Mouse (Mus musculus): ENCODE data around the gene Gm3264. TPM values are rescaled to one million over a fixed set of nuclear protein-coding genes. Genes with fewer than 3 reads are reported as not detected.
A peak's percentile ranks its signal among the peaks of the same experiment; 100 is the strongest.
"Not testable (repeated sequence)": the region's sequence is repeated elsewhere in the genome, so short reads cannot be mapped to it uniquely, and the experiment has no call there.

Gene Gm3264
- 0.60 and 1.9 TPM in 2 replicates for polyA plus RNA-seq (2016; fragmentation: Nextera tagmentation; extraction: Ambion mirVana)

DNA sequence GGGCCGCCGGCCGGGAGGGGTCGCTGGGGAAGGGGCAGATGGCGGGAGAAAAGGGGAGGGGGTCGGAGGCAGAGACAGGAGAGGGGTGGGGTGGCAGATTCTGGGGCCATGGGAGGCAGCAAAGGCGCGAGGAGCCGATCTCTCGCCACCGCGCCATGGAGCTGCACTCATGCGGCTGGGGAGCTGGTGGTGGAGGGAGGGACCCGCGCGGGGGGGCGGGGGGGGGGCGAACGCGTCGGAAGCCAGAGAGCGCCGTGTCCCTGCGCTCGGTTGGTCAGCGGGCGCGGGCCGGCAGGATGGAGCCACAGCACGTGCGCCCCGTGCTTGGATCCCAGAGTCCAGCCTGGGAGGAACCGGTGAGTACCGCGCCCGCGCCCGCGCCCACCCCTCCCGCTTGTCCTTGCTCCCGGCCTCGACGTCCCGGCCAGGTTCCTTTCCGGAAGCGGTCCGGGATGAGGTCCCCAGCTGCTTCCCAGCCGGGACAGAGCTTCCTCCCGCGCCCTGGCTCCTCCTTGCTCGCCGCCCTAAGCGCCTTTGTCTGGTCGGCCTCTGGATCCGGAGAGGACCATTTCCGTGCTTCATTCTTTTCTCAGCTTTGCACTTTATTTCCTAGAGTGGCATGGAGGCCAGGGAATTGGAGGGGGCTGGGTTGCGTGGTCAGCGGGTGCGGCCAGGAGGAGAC, at the start of gene Gm3264:
TSS of gene Gm3264 (plus strand) at position 278 of the 682 bp plus-strand sequence.
- H3K4me2 ChIP-seq (replicated peaks) = peak within 1 kb of the TSS; percentile 56

DNA sequence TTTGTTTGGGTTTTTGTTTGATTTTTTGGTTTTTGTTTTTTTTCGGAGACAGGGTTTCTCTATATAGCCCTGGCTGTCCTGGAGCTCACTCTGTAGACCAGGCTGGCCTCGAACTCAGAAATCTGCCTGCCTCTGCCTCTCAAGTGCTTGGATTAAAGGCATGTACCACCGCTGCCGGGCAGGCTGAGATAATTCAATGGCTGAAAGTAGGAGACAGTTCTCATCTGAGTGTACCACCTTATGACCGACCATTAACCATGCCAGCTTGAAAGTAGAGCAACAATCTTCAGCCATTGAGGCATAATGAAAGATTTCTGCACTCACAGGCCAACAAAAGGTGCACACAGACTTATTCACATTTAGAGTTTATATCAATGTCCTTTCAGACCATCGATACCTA, 49.0 kb upstream of the Gm3264 start:
- not testable (repeated sequence) for ATAC-seq (ENCODE audit: low FRiP score, low read depth); H3K9ac ChIP-seq (replicated peaks); H3K4me3 ChIP-seq; H3K27ac ChIP-seq (replicated peaks); H3K27me3 ChIP-seq; H3K4me2 ChIP-seq (replicated peaks); H3K4me1 ChIP-seq; H3K36me3 ChIP-seq; H3K9me3 ChIP-seq
- 78% methylated on average over 6 of the region's 6 CpGs for WGBS

More for the DNA sequence above, at the start of gene Gm3264:
- not testable (repeated sequence) for H3K36me3 ChIP-seq; H3K9me3 ChIP-seq; H3K27ac ChIP-seq (replicated peaks); H3K27me3 ChIP-seq; ATAC-seq (ENCODE audit: low FRiP score, low read depth); H3K4me1 ChIP-seq
- WGBS = 6% methylated on average over 38 of the region's 59 CpGs
- peak within 1 kb of the TSS; percentile 44 for H3K4me3 ChIP-seq
- H3K9ac ChIP-seq (replicated peaks) = peak within 1 kb of the TSS; percentile 46; the same call in 1 of the 2 replicates

DNA sequence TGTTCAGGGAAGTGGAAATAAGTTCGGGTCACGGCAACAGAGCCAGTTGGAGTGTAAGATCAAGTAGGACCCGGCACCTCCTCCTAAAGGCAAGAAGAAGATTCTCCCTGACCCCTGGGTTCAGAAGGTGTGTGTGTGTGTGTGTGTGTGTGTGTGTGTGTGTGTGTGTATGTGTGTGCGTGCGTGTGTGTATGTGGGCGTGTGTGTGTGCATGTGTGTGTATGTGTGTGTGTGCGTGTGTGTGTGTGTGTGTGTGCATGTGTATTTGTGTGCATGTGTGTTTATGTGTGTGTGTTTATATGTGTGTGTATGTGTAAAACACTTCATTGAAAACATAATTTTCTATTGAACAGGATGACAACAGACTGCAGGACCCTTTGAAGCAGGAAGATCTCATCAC, 33.4 kb upstream of the Gm3264 start:
- H3K9ac ChIP-seq (replicated peaks); H3K27ac ChIP-seq (replicated peaks); ATAC-seq (ENCODE audit: low FRiP score, low read depth); H3K36me3 ChIP-seq; H3K4me1 ChIP-seq; H3K4me3 ChIP-seq; H3K4me2 ChIP-seq (replicated peaks); H3K27me3 ChIP-seq; H3K9me3 ChIP-seq: not testable (repeated sequence)
- WGBS = 90% methylated on average over 4 of the region's 7 CpGs

DNA sequence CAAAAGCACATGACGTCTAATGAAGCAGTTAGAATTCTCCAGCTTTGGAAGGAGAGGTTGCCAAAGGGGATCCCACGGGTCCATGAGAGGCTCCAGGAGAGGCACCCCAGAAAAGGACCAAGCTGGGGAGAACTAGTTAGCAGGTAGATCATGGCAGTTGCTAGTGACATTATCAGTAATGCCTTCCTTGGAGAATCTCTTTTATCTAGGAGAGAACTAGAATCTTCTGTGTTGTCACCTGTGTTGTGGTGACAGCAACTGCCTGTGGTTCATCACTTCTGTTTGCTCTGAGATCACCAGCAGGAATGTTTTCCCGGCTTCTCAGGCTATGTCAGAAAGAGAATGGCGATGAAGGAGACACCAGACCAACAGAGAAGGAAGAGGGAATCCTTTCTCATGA, 17.6 kb upstream of the Gm3264 start, which contains the start of gene Gm3269:
TSS of gene Gm3269 (plus strand) at position 301 of the 400 bp plus-strand sequence.
- H3K9ac ChIP-seq (replicated peaks); H3K4me3 ChIP-seq; H3K4me2 ChIP-seq (replicated peaks); H3K27me3 ChIP-seq; H3K4me1 ChIP-seq; ATAC-seq (ENCODE audit: low FRiP score, low read depth); H3K36me3 ChIP-seq; H3K9me3 ChIP-seq; H3K27ac ChIP-seq (replicated peaks): not testable (repeated sequence)
- WGBS = no CpG with 5 or more reads among the region's 4 CpGs

DNA sequence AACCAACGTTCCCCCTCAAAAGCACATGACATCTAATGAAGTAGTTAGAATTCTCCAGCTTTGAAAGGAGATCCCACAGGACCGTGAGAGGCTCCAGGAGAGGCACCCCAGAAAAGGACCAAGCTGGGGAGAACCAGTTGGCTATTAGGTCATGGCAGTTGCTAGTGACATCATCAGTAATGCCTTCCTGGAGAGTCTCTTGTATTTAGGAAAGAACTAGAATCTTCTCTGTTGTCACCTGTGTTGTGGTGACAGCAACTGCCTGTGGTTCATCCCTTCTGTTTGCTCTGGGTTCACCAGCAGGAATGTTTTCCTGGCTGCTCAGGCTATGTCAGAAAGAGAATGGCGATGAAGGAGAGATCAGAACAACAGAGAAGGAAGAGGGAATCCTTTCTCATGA, 36.7 kb downstream of the Gm3264 start, which contains the start of gene Gm3278:
TSS of gene Gm3278 (plus strand) at position 301 of the 400 bp plus-strand sequence.
- H3K36me3 ChIP-seq; ATAC-seq (ENCODE audit: low FRiP score, low read depth); H3K9ac ChIP-seq (replicated peaks); H3K4me1 ChIP-seq; H3K9me3 ChIP-seq; H3K27me3 ChIP-seq; H3K4me2 ChIP-seq (replicated peaks); H3K4me3 ChIP-seq; H3K27ac ChIP-seq (replicated peaks): not testable (repeated sequence)
- 69% methylated on average over 1 of the region's 3 CpGs for WGBS

Other genes with a start within 250 kb of the Gm3264 start
- not detected in 2 replicates for gene Gm8159, start 223.2 kb upstream of the Gm3264 start, polyA plus RNA-seq (2016; fragmentation: Nextera tagmentation; extraction: Ambion mirVana)
- 0.22 TPM in 1 of 2 replicates, not detected in the other for gene Gm3239, start 191.4 kb upstream of the Gm3264 start, polyA plus RNA-seq (2016; fragmentation: Nextera tagmentation; extraction: Ambion mirVana)
- gene Gm7876, start 146.3 kb upstream of the Gm3264 start, polyA plus RNA-seq (2016; fragmentation: Nextera tagmentation; extraction: Ambion mirVana) = not detected in 2 replicates
- 0.55 and 0.68 TPM in 2 replicates for gene Gm3252, start 128.8 kb upstream of the Gm3264 start, polyA plus RNA-seq (2016; fragmentation: Nextera tagmentation; extraction: Ambion mirVana)
- gene Gm9602, start 79.2 kb upstream of the Gm3264 start, polyA plus RNA-seq (2016; fragmentation: Nextera tagmentation; extraction: Ambion mirVana) = not detected in 2 replicates
- not detected in 2 replicates for gene Gm3269, start 17.5 kb upstream of the Gm3264 start, polyA plus RNA-seq (2016; fragmentation: Nextera tagmentation; extraction: Ambion mirVana)
- not detected in 2 replicates for gene Gm3278, start 36.8 kb downstream of the Gm3264 start, polyA plus RNA-seq (2016; fragmentation: Nextera tagmentation; extraction: Ambion mirVana)
- gene Gm8297, start 128.4 kb downstream of the Gm3264 start, polyA plus RNA-seq (2016; fragmentation: Nextera tagmentation; extraction: Ambion mirVana) = not detected in 2 replicates
- not detected in 2 replicates for gene Gm3298, start 160.3 kb downstream of the Gm3264 start, polyA plus RNA-seq (2016; fragmentation: Nextera tagmentation; extraction: Ambion mirVana)
- not detected in 2 replicates for gene 4930555G01Rik, start 195.1 kb downstream of the Gm3264 start, polyA plus RNA-seq (2016; fragmentation: Nextera tagmentation; extraction: Ambion mirVana)
- gene Gm8281, start 215.5 kb downstream of the Gm3264 start, polyA plus RNA-seq (2016; fragmentation: Nextera tagmentation; extraction: Ambion mirVana) = 3.0 and 3.5 TPM in 2 replicates